Mouse (Mus musculus) megakaryocyte-erythroid progenitor cell, adult 5-6 weeks (primary cell): ENCODE measurements around the gene Mcrip1. TPM values are rescaled to one million over a fixed set of nuclear protein-coding genes. Genes with fewer than 3 reads are reported as not detected.

Experiments used
- ATAC-seq: replicated peaks from 2 replicates; pipeline ENCODE4 v1.8.0; 2016; ENCODE audit warnings: mild to moderate bottlenecking, inconsistent platforms; ENCODE audit not compliant: severe bottlenecking, poor library complexity, low FRiP score, low TSS enrichment
- total RNA-seq, 2 experiments: library from RNA; stranded (forward) in 1 of 2; stranded (reverse) in 1 of 2; fragments of 200-1000, 215-1000 nt in 1 of 2; fragments of >200 nt in 1 of 2; fragmentation: Nextera tagmentation in 1 of 2; gene quantifications; 2 replicates each; pipeline ENCODE4 v1.2.3; 2014 to 2017

Mcrip1 gene
- total RNA-seq, 2 experiments from 2014 or later = 18.8 to 60.4 TPM

DNA sequence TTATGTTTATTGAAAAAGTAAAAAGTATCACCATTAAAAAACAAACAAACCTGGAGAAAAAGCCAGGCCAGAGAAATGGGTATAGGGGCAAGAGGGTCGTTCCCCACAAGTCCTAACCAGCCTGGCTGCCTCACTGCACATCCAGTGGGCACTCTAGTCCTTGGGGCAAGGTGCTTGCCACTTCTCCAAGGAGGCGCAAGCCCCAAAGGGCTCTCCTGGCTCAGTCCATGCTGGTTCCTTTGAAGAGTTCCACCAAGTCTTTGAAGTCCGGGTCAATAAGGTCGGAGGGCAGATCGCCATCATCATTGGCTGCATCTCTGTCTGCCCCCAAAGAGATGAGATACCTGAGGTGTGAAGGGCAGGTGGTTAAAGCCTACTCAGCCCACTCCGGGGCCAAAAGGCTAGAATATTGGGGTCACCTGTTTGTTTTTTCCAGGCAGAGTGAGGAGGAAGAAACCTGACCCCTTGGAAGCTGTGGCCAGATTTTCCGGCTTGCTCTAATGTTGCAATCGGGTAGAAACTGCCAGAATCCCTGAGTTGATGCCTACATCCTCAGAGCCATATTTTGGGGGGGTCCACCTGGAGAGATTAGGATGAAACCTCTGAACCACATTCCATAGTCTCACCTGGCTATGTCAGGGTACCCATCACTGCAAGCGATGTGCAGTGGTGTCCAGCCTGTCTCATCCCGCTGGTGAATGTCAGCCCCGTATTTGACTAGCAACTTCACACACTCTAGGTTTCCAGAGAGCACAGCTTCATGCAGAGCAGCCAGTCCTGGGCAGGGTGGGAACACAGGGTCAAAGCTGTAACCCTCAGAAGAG, 671 bp upstream of the Mcrip1 start:
- no peak for ATAC-seq

DNA sequence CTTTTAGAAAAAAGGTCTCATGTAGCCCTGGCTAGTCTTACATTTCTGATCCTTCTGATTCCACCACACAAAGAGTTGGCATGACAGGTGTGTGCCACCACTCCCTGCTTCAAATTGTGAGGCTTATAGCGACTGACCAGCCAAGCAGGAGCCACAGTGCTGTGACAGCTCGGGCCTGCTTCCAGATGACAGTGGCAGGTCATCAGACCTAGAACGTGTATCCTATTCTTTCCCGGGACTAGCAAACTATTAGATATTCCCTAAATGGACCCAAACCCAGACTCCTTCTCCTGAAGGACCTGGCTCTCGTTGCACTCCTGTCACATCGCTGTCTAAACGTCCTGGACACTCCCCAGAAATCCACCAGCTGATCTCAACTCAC, 750 bp downstream of the Mcrip1 start:
- no peak for ATAC-seq

DNA sequence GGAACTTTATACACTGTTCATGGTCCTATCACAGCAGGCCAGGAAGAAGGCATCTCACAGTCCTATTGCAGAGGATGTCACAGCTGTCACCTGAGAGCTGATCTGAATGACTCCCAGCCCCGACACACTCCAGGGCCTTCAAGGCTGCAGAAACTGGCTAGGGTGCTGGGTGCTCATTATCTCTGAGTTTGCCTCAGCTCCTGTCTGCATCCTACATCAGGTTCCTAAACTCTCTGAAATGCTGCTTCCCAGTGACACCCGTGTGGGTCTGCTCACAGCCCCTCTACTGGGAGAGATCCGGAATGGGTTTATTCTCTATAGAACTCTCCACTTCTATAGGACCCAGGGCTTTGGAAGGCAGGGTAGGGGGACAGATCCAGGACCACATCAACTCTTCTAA, 1.3 kb downstream of the Mcrip1 start:
- no peak for ATAC-seq

DNA sequence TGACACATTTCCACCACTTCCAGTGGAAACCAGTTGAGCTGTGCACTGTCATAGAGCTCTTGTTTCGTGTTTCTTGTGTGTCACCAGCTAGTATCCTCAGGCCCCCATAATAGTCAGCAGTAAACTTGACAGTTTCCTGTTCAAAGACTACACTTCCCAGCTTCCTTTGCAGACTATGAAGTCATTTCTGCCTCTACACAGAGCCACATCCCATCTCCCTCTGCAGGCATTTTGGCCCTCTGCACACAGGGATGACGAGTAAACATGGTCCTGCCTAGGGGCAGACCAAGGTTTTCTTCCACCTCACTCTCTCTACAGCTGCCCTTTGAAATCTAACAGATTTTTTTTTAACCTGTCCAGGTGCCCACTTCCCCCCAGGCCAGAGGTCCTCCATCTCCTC, 2.1 kb downstream of the Mcrip1 start:
- no peak; the same call in 1 of the 2 replicates for ATAC-seq

DNA sequence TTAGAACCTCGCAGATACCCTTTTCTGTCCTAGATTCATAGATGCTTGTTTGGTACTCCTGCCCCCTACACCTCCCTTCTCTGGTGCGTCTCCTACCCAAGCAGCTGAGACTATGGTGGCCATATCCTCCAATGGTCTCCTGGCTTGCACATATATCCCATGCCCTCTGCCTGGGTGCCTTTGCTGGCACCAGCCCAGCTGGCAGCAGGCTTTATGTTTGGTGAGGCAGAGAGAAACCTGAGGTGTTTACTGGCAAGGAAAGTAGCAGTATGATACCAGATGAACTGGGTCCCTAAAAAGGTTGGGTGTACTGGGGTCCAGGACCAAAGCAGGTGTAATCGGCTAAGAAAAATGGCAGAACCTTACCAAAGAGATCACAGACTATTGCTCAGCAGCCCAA, 3.6 kb downstream of the Mcrip1 start:
- no peak for ATAC-seq

DNA sequence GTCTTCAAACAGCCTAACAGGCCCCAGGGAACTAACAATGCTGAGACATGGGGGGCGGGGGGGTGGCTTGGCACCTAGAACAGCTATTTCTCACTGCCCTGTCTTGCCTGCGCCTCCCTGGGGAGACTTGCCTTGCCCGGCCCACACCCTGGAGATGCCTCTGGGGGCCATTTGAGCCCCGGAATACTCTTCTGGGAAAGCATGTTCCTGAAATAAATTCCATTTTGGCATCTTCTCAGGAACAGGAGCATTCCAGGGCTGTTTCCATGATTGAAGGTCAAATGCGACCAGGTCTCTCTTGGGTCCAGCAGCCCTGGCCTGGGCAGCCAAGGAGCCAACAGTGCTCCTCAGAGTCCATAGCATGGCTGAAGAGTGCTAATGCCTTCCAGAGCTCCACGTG, 7.2 kb downstream of the Mcrip1 start:
- ATAC-seq = no peak

DNA sequence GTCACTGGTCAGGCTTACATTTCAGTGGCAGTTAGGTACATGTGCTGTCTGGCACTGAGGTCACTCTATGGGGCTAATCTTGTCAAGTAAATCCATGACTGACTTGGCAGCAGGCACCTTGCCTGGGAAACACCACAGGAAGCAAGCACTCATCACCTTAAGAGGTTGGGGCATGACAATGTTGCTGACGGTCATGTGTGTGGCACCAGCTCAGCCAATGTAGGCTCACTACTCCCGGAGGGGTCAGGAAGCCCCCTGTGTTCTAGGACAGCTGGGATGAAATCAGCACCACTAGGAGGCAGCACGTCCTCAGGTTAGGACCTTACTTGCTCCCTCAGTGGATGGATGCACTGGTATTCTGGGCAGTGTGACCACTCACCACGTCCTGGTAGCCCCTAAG, 7.6 kb downstream of the Mcrip1 start:
- ATAC-seq = no peak

DNA sequence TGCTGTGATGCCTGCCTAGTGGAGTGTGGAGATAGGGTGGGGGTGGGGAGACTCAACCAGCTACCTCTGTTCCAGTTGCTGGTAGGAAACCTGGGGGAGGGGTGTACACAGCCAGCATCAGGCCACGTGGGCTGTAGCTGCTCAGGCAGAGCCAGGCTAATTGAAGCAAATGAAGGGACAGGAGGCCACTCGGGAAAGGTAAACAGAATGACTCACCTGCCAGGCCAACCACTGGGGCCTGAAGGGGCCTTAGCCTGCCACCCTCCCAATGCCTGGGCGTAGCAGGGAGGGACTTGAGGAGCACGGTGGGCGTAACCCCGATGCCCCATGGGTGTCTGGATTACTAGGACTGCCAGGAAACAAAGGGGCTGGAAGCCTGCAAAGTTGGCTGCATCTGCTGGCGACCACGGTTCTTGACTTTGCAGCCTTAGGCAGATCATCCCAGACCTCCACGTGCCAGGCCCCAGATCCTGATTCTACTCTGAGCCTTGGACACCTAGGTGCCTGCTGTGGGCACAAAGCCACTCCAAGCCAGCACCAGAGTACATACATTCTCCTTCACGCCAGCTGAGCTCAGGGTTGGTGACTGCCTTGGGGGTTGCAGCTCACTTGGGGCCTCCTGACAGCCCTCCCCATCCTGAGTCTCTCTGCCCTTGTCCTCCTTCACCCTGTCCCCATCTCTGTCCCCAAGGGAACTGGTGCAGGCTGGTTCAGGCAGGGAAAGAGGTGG, 10.1 kb downstream of the Mcrip1 start:
- no peak for ATAC-seq

DNA sequence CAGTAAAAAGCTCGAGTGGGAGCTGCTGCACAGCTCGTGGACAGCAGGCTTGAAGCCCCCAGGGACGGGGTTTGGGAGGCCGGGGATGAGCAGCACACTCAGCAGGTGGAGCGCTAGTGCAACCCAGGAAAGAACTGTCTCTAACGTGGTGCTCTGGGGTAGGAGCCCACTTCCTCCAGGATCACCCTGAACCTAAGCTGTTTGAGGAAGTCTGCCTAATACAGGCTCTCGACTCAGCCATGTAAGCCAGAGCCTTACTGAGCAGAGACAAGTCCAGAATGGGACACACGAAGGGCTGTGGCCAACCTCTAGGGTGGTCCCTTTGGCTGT, 10.6 kb downstream of the Mcrip1 start:
- no peak for ATAC-seq

DNA sequence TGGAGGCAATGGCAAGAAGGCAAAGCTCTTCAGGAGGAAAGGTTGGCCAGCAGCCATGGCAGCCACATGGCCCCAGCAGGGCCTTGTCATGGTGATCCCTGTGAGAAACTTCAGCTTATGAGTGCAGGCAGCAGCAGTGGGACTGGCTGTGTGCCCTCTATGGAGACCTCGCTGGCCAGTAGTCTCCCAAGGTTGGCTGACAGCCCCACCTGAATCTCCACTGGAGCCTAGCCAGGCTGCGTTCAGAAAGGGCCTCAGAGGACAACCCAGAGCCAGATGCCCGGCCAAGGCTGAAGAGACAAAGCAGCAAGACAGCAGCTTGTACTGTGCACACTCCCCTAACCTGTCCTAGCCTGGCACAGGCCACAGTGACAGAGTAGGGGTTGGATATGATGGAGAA, 11.0 kb downstream of the Mcrip1 start:
- no peak for ATAC-seq

DNA sequence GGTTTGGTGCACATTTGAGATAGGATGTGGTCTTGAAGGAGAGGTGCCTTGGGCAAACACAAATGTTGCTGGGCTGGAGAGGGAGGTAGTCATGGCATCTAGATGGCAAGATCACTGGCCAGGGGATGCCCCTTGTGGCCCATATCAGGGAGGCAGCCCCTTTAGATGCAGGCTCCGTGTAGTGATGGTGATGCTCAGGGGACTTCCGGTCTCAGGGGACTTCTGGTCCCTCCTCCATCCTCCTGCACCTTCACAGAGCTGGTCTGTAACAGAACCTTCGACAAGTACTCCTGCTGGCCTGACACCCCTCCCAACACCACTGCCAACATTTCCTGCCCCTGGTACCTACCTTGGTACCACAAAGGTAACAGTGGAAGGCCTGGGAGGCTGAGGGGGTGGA, 13.7 kb downstream of the Mcrip1 start:
- ATAC-seq = no peak

DNA sequence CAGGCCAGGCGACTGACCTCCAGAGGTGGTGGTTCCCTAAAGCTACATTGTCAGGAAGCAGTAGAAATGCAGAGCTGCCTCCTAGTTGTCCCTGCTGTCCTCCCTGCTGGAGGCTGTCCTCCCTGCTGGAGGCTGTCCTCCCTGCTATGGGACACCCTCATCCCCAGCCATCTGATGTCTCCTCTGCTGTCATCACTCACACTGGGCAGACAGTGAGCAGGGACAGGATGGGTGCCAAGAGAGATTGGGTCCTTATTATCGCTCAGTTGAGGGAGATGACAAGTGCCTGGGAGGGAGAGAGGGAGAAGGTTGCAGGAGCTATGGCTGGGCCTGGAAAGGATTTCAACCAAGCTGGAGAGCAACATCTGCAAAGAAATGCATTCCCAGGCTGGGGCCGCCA, 14.4 kb downstream of the Mcrip1 start:
- ATAC-seq = no peak

DNA sequence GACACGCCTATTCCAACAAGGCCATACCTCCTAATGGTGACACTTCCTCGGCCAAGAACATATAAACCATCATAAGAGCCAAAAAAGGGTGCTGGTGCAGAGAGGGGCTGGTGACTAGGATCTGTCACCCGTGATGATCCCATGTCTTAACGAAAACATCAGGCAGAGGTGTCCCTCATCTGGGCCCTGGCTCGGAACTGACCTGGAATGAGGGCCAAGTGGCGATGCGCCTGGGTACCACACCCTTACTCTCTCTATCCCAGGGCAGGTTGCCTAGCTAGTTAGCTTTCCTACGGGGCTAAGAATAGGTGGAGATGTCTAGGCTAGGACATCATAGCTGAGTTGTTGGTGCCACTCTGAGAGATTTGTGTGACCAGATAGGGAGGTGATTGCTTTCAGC, 15.4 kb downstream of the Mcrip1 start:
- ATAC-seq = no peak

DNA sequence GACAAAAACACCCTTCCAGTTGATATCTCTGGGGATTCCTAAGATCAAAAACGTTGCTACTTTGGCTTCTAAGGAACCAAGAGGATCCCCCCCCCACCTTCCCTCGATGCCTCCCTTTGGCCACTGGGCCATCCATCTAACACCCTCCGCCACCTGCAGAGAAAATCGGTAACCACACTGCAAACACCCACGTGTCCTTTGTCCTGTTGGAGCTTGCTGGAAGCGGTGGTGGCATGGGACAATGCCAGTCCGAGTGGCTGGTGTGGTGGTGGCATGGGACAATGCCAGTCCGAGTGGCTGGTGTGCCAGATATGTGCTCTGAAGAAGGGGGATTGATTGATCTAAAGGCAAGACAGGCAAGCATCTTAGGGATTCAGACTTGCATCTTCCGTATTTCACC, 17.9 kb downstream of the Mcrip1 start:
- ATAC-seq = no peak

DNA sequence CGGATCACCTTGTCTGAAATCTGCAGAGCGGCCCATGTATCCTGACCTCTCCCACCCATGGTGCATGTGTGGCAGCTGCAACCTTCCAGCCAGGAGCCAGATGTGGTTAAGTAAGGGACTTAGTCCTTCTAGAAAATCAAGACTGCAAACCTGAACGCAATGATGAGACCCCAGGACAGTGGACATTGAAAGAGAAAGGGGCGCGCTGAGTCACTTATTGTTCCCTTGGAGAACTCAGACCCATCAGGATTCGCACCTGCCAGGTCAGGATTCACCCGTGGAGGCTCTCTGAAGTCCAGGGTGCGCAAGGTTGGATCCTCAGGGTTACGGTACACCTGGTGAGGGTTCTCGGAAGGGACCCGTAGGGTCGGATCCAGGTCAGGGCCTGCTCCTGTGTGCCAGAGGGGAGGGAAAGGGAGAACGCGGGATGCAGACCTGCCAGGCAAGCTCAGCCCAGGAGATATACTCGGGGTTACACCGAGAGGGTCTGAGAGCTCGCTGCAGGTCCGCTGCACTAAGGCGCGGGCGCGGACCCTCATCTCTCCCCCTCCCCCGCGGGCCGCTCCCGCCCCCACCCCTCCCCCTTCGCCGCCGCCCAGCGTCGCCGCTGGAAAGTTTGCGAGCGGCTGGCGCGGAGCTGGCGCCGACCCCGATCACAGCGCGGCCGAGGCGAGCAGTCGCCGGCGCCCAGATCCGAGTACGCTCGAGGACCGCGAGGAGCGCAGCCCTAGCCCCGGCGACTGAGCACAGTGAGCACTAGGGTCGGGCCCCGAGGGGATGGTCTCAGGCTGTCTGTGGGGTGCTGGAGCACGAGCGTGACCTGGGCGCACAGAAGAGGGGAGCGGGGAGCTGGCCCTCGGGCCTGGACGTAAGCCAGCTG, 19.2 kb downstream of the Mcrip1 start, which contains the start of gene Gcgr:
Gene Gcgr (plus strand): TSS at position 615 of the 880 bp plus-strand sequence.
- ATAC-seq = no peak

DNA sequence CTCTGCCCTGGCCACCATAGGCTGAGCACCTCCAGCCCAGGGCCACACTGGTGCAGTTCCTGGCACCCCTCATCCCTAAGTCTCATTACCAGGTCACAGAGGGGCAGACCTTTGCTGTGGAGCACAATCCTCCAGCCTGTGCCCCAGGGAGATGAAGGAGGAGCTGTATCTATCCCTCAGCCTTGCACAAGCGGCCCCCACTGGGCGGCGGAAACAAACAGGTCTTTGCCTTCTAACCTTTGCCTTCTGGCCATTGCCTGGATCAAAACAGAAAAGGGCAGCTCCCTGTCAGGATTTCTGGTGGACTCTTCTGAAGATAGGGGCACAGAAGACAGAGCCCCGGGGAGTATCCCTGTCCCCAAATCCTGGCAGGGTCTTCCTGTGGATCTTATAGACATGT, 20.6 kb downstream of the Mcrip1 start:
- no peak for ATAC-seq

DNA sequence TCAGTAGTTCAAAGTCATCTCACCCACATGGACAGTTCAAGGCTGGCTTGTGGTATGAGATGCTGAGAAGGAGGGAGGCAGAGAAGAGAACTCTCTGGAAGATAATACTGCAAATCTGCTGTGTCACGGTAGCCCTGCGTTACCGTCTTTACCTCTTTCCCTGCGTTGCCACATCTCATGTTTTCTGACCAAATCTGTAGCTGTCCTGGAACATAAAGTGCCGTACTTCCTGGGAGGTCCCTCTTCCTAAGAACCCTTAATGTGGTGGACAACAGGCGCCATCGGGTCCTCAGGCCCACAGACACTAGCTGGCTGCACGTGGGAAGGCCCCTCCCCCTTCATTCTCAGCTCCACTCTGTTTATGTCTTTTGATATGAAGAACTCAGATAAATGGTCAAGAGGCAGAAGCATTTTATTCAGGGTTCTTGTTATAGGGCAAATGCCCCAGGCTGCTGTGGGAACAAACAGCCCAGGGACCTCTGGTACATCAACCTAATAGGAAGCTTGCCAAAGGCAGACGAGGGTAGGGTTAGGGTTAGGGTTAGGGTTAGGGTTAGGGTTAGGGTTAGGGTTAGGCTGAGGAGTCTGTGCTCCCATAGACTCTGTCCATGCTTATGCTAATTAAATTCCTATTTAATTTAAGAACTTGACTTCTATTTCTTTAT, 21.7 kb downstream of the Mcrip1 start:
- no peak; the same call in 1 of the 2 replicates for ATAC-seq

DNA sequence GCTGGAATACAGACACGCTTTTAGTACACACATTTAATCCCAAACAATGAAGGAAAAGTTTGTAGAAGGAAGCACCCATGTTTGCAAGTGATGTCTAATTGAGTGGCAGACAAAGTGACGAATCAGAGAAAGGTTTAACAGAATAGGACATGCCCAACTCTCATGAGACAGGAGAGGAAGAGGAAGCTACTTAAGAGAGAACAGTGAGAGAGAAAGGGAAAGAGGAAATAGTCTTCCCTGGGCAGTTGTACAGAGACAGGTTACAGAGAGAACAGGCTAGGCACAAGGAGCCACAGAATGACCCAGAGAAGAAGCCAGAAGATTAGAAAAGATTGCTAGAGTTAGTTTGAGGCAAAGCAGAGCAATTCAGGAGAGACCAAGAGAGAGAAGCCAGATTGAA, 23.6 kb downstream of the Mcrip1 start:
- ATAC-seq = no peak

DNA sequence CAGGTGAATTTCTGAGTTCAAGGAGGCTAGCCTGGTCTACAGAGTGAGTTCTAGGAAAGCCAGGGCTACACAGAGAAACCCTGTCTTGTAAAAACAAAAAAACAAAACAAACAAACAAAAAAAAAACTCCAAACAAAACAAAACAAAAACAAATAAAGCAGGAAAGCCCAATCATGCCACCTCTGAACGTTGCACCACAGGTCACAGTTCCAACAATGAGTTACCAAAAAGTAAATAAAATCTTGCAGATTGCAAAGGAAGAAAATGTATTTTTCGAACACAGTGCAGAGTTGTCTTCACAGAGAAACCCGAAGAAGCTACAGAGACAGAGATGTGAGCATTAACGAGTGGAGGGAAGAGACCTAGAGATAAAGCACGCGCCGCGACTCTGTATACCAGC, 26.9 kb downstream of the Mcrip1 start:
- no peak for ATAC-seq
